Mouse (Mus musculus): ENCODE measurements around the gene Got1.

GRCm38 (mm10) chr19:43475642-43476041 lies 48.8 kb downstream of the Got1 start:
- no peak for TF ChIP-seq CTCF (IDR thresholded peaks at IDR 0.05; ENCODE audit: low read depth)
- no peak for TF ChIP-seq EP300 (IDR thresholded peaks at IDR 0.05; ENCODE audit: low read depth)
